Mouse (Mus musculus) Patski (cell line): ENCODE measurements around the gene Samd4b. TPM values are rescaled to one million over a fixed set of nuclear protein-coding genes. Genes with fewer than 3 reads are reported as not detected.

Source experiments
- ATAC-seq: fragments of 100-300 bp; one replicate; pipeline ENCODE4 v1.8.0; 2021
- CTCF ChIA-PET: fragments of 350-600 bp; sonication (Branson Sonifier 250); formaldehyde crosslinking; loops from one replicate; lab custom pipeline; 2022; ENCODE audit warnings: inconsistent platforms; lab: Charles Lee
- POLR2A ChIA-PET: fragments of 350-600 bp; sonication (Branson Sonifier 250); formaldehyde crosslinking; loops from one replicate; lab custom pipeline; 2022; ENCODE audit warnings: antibody characterized with exemption, inconsistent platforms; lab: Charles Lee
- DNase-seq: peaks from one replicate; pipeline ENCODE4 v3.0.0-alpha.2; 2011; ENCODE audit warnings: low read depth, low spot score
- H3K27me3 ChIP-seq: fragments of 371-371 bp; one replicate; pipeline ENCODE4 v1.5.1; 2021
- CTCF ChIP-seq: fragments of 100-300 bp; IDR thresholded peaks from one replicate; pipeline ENCODE4 v1.5.1; 2021
- in situ Hi-C: fragments of 300-500 bp; cut with MboI; formaldehyde crosslinking; loops from 3 replicates; pipeline ENCODE4 v1.11.1; 2018; ENCODE audit warnings: low pct_unique_long_range_greater_than_20kb, mixed read lengths
- polyA plus RNA-seq: library from polyadenylated mRNA; unstranded; gene quantifications from one replicate; pipeline ENCODE4 v1.2.3, GENCODE M21; 2021

Gene Samd4b
- polyA plus RNA-seq, 1 experiment from 2014 or later: 79.6 TPM

GRCm38 (mm10) chr7:28587644-28588043 lies 10.3 kb downstream of the Samd4b start:
- ATAC-seq (peak; percentile 81), DNase-seq (no peak)
- ChIA-PET POLR2A (interaction anchor here (0.6 to 1.9 kb wide), 2 partner anchors 8 to 1138 kb away, joined by 3 to 8 read pairs; no protein-coding TSS in a partner anchor), CTCF (no interaction called here)
- in situ Hi-C loops: no loop called here
- TF ChIP-seq CTCF: no peak
- H3K27me3 ChIP-seq: no peaks in the 10 kb centered on the region

DNA sequence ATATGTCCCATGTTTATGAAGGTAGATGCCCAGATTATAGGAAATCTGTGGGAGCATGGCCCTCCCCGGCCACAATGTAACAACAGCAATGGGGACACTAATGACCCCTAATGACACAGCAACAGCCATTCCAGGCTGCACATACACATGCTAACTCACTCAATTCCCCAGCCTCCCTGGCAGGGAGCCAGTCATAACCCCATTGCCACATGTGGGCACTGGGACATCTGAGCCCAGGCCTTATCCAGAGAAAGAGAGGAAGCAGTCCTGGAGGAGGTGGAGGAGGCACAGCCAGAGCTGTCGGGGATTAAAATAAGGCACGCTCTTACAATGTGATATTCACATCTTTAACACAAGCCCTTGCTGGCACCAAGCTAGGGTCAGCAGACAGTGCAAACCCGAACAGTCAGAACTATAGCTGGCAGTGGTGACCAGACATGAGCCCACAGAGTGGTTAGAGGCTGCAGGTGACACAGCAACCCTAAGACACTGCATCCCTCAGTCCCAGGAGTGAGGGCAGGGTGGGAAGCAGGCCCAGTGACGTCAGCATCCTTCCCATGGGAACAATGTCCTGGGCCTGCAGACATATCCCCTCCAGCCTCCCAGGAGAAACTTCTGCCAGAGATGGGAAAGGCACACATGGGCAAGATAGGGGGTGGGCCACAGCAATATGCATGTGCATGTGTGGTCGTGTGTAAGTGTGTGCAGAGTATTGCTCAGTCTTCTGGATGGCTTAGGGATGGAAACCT lies 11.1 kb downstream of the Samd4b start:
- no peak for TF ChIP-seq CTCF
- CTCF ChIA-PET: no interaction called here
- no peak for DNase-seq
- in situ Hi-C loops: no loop called here
- POLR2A ChIA-PET: interaction anchor here (0.7 to 1.9 kb wide), 3 partner anchors 9 to 26 kb away, joined by 3 to 8 read pairs (median 4); no protein-coding TSS in a partner anchor
- ATAC-seq: no peak
- H3K27me3 ChIP-seq: no peaks in the 10 kb centered on the region

DNA sequence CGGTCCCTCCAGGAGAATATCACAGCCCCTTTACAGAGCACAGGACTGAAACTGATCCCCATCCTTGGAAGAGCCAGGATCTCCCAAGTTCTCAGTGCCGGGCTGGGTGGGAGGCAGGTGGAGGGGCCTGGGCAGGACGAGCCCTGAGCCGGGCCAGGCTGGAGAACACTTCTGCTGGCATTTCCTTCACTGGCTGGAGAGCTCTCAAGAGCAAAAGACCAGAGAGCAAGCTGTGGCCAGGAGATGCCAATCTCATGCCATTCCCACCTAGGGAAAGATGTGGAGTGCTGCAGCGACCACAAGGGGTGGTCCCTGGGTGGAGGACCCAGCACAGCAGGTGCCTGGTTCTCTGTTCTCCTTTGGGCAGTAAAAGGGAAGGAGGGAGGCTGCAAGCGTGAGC lies 12.9 kb downstream of the Samd4b start:
- DNase-seq (no peak), ATAC-seq (no peak)
- no peak for TF ChIP-seq CTCF
- in situ Hi-C loops: no loop called here
- H3K27me3 ChIP-seq: no peaks in the 10 kb centered on the region
- ChIA-PET POLR2A (no interaction called here), CTCF (interaction anchor here (0.8 to 1.5 kb wide), 4 partner anchors 9 to 16 kb away, joined by 3 to 6 read pairs (median 4); no protein-coding TSS in a partner anchor)

- TF ChIP-seq CTCF: no peak
- DNase-seq (no peak), ATAC-seq (no peak)
- ChIA-PET CTCF (interaction anchor here (0.8 to 1.5 kb wide), 4 partner anchors 9 to 16 kb away, joined by 3 to 6 read pairs (median 4); no protein-coding TSS in a partner anchor), POLR2A (interaction anchor here (0.6 kb wide), 1 partner anchor 197 kb away, joined by 3 read pairs; no protein-coding TSS in a partner anchor)
- H3K27me3 ChIP-seq: no peaks in the 10 kb centered on the region
- in situ Hi-C loops: no loop called here
These were observed 13.5 kb downstream of the Samd4b start for GRCm38 (mm10) chr7:28584468-28584867.

GRCm38 (mm10) chr7:28583570-28584344 lies 14.2 kb downstream of the Samd4b start:
- no peak for DNase-seq
- TF ChIP-seq CTCF: no peak
- in situ Hi-C loops: no loop called here
- ChIA-PET POLR2A (interaction anchor here (0.6 kb wide), 1 partner anchor 196 kb away, joined by 3 read pairs; no protein-coding TSS in a partner anchor), CTCF (interaction anchor here (0.8 to 1.5 kb wide), 4 partner anchors 8 to 17 kb away, joined by 3 to 6 read pairs (median 4); no protein-coding TSS in a partner anchor)
- H3K27me3 ChIP-seq: no peaks in the 10 kb centered on the region
- ATAC-seq: no peak

DNA sequence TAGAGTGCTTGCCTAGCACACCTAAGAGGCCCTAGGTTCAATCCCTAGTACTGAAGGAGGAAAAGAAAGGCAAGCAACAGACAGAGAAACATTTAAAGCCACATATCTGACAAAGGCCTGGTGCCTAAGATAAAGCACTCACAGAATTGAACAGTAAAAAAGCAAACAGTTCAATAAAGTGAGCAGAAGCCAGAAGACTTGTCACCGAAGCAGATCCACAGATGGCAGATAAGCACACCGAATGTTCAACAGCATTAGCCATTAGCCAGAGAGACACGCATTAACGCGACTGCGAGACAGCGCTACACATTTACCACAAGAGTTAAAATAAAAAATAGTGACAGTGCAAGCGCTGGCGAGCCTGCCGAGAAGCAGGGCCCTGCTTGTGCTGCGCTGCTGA lies 15.1 kb downstream of the Samd4b start:
- DNase-seq (no peak), ATAC-seq (no peak)
- H3K27me3 ChIP-seq: no peaks in the 10 kb centered on the region
- in situ Hi-C loops: no loop called here
- TF ChIP-seq CTCF: no peak
- ChIA-PET CTCF (no interaction called here), POLR2A (no interaction called here)

GRCm38 (mm10) chr7:28581721-28582120 lies 16.2 kb downstream of the Samd4b start:
- CTCF ChIA-PET: no interaction called here
- no peaks in the 10 kb centered on the region for H3K27me3 ChIP-seq
- POLR2A ChIA-PET: no interaction called here
- no peak for TF ChIP-seq CTCF
- ATAC-seq: no peak
- no peak for DNase-seq
- in situ Hi-C loops: no loop called here

DNA sequence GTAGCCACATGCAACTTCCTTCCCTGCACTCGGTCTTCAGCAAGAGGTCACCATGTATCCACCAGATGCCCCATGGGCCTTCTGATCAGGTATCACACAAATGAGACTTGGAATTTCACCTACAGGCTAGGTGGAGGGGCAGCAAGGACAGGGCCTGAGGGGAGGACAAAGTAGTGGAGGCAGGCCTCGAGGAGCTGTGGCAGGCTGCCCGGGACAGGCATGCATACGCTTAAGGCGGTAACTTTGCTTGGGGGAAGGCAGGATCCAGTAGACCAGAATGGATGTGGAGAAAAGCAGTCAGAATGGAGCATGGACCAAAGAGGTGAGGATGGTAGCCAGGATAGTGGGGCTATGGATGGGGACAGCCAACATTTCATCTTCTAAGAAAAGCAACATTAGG lies 18.1 kb downstream of the Samd4b start:
- CTCF ChIA-PET: interaction anchor here (1.1 to 1.4 kb wide), 2 partner anchors 11 to 14 kb away, joined by 3 to 4 read pairs; no protein-coding TSS in a partner anchor
- in situ Hi-C loops: no loop called here
- DNase-seq (no peak), ATAC-seq (no peak)
- no peak for TF ChIP-seq CTCF
- POLR2A ChIA-PET: no interaction called here
- no peaks in the 10 kb centered on the region for H3K27me3 ChIP-seq

DNA sequence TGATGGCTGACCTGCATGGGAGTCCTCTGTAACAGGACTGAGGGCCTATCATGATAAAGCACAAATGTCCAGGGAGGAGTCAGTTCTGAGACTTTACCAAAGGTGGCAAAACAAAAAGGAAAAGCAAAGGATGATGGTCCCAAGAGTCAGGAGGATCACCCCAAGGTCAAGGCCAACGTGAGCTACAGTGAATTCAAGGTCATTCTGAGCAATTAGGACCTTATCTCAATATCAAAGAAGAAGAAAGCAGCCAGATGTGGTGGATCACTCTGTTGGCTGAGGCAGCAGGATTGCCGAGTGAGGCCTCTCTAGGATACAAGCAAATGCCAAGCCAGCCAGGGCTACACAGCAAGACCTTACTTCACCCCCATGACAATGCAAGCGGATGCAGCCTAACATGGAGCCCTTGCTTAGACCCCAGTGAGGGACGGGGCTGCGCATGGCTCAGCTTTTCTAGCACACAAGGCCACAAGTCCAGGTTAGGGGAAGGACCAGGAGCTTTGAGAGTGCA lies 19.3 kb downstream of the Samd4b start:
- DNase-seq: no peak
- TF ChIP-seq CTCF: no peak
- H3K27me3 ChIP-seq: no peaks in the 10 kb centered on the region
- in situ Hi-C loops: no loop called here
- ChIA-PET POLR2A (interaction anchor here (0.9 kb wide), 1 partner anchor 15 kb away, joined by 4 read pairs; no protein-coding TSS in a partner anchor), CTCF (interaction anchor here (1.1 to 1.4 kb wide), 3 partner anchors 10 to 49 kb away, joined by 3 to 4 read pairs (median 3); no protein-coding TSS in a partner anchor)
- ATAC-seq: no peak
